Mouse (Mus musculus) lung, adult 18-20 months (tissue): ENCODE data around the gene Clcn2.
"Not testable (repeated sequence)": the region's sequence is repeated elsewhere in the genome, so short reads cannot be mapped to it uniquely, and the experiment has no call there.

Experiments used
- DNase-seq, 2 experiments: peaks; one replicate each; pipeline ENCODE4 v3.0.0; 2022; ENCODE audit warnings: mixed read lengths in 2 of 2

The Clcn2 gene

GRCm38 (mm10) chr16:20700036-20700435 lies 17.5 kb downstream of the Clcn2 start:
- DNase-seq, result no peak

GRCm38 (mm10) chr16:20699266-20699665 lies 18.3 kb downstream of the Clcn2 start:
- no peak for DNase-seq

- DNase-seq, result peak; percentile 75 to 80
These were observed 21.8 kb downstream of the Clcn2 start for GRCm38 (mm10) chr16:20695622-20696323.

GRCm38 (mm10) chr16:20694781-20695180 lies 22.8 kb downstream of the Clcn2 start:
- DNase-seq, result peak; percentile 51 to 53

GRCm38 (mm10) chr16:20693111-20693701 lies 24.3 kb downstream of the Clcn2 start, which contains the start of gene Fam131a:
Gene Fam131a (plus strand): TSS chr16:20693241.
- DNase-seq, result peak; percentile 91 to 94

GRCm38 (mm10) chr16:20692241-20692965 lies 25.1 kb downstream of the Clcn2 start:
- DNase-seq, result no peak

GRCm38 (mm10) chr16:20691617-20692016 lies 25.9 kb downstream of the Clcn2 start:
- DNase-seq, result no peak

- no peak for DNase-seq
These were observed 26.8 kb downstream of the Clcn2 start for GRCm38 (mm10) chr16:20690774-20691173.

GRCm38 (mm10) chr16:20677974-20678675 lies 39.4 kb downstream of the Clcn2 start:
- DNase-seq, result peak; percentile 92 to 96

GRCm38 (mm10) chr16:20677380-20677779 lies 40.2 kb downstream of the Clcn2 start:
- DNase-seq, result no peak

- no peak for DNase-seq
These were observed 40.8 kb downstream of the Clcn2 start for GRCm38 (mm10) chr16:20676702-20677101.

GRCm38 (mm10) chr16:20675213-20675612 lies 42.3 kb downstream of the Clcn2 start:
- no peak for DNase-seq

GRCm38 (mm10) chr16:20673706-20674303 lies 43.7 kb downstream of the Clcn2 start:
- peak in 1 of 2 experiments; percentile 17 for DNase-seq

- peak; percentile 53 to 69 for DNase-seq
These were observed 44.4 kb downstream of the Clcn2 start for GRCm38 (mm10) chr16:20672965-20673705.

GRCm38 (mm10) chr16:20672500-20672902 lies 45.0 kb downstream of the Clcn2 start:
- DNase-seq, result peak; percentile 96 to 97

- DNase-seq, result no peak
These were observed 45.7 kb downstream of the Clcn2 start for GRCm38 (mm10) chr16:20671886-20672285.

- no peak for DNase-seq
These were observed 47.3 kb downstream of the Clcn2 start for GRCm38 (mm10) chr16:20670291-20670690.

GRCm38 (mm10) chr16:20668013-20668412 lies 49.5 kb downstream of the Clcn2 start, which contains the start of gene Eif4g1:
Gene Eif4g1 (plus strand): TSS chr16:20668313.
- DNase-seq, result not testable (repeated sequence)

- DNase-seq, result no peak
These were observed 59.9 kb downstream of the Clcn2 start for GRCm38 (mm10) chr16:20657661-20658060.

- DNase-seq, result no peak
These were observed 64.2 kb downstream of the Clcn2 start for GRCm38 (mm10) chr16:20653315-20653714.
